Mouse (Mus musculus): ENCODE results near the gene Nkx1-2. TPM values are rescaled to one million over a fixed set of nuclear protein-coding genes. Genes with fewer than 3 reads are reported as not detected.

Nkx1-2 gene
- polyA plus RNA-seq, 2 experiments, result 0.01 TPM; not detected in 1

- peaks cover 31 to 33% of the 10 kb centered on the region in 2 experiments for H3K4me1 ChIP-seq (replicated peaks; ENCODE audit: control insufficient read depth in 2 of 2, insufficient read depth in 2 of 2, low read length in 1 of 2)
- no peak overlapping the region for H3K4me3 ChIP-seq (ENCODE audit: insufficient read depth in 1 of 2, low read depth in 2 of 2, low read length in 2 of 2)
- peaks cover 23% of the 10 kb centered on the region for H3K36me3 ChIP-seq (replicated peaks; ENCODE audit: control insufficient read depth, insufficient read depth, low read depth)
- peak overlapping the region; percentile 39; the same call in 1 of the 2 replicates for H3K4me2 ChIP-seq (ENCODE audit: low read depth)
- 26% methylated on average over 5 of the region's 5 CpGs for WGBS (ENCODE audit: insufficient replicate concordance)
- DNase-seq (ENCODE audit: low read depth in 3 of 3, low spot score in 3 of 3) (peak; percentile 42 to 50 (median 48)), ATAC-seq (ENCODE audit: insufficient read depth) (peak; percentile 90)
- peak overlapping the region; percentile 48 for H3K9ac ChIP-seq (replicated peaks)
- H3K9me3 ChIP-seq (ENCODE audit: control insufficient read depth, low read length), result no peaks in the 10 kb centered on the region
- no peaks in the 10 kb centered on the region; the same call in 1 of the 2 replicates for H3K27me3 ChIP-seq (ENCODE audit: control insufficient read depth, insufficient read depth, low read length)
- peak; percentile 58; the same call in 1 of the 2 replicates for TF ChIP-seq EP300 (IDR thresholded peaks at IDR 0.05; ENCODE audit: low read depth)
- no peak for TF ChIP-seq CTCF (IDR thresholded peaks at IDR 0.05; ENCODE audit: low read depth)
- H3K27ac ChIP-seq, result peak overlapping the region; percentile 56
These were observed 29.4 kb downstream of the Nkx1-2 start for GRCm38 (mm10) chr7:132570071-132570470.

DNA sequence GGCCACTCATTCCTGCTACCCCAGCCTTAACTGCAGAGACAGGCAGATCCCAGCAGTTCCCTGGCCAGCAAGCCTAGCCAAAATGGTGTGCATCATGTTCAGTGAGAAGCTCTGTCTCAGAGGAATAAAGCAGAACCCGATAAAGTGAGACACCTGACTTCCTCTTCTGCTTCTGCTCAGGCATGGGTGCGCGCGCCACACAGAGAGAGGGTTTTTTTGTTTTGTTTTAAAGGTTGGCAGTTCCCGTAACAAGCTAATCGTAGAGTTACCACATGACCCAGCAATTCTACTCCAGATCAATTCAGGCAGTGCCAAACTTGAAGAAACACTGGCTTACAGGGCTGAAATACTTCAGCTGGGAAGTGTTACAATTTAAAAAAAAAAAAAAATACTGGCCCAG is 30.6 kb downstream of the Nkx1-2 start:
- no peak for ATAC-seq (ENCODE audit: insufficient read depth)
- no peak overlapping the region for H3K4me2 ChIP-seq (ENCODE audit: low read depth)

DNA sequence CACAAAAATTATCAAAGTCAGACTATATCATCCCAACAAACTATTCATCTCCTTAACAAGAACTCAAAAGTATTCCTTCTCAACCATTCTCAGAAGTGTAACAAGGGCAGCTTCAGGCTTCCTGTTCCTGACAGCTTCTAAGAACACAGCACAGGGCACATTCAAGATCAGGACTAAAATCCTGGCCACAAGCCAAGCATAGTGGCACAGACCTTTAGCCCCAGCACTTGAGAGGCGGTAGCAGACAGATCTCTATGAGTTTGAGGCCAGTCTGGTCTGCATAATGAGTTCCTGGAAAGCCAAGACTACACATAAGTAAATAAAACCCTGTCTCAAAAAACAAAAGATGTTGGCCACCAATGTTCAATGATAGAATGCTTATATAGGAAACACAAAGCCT is 33.6 kb downstream of the Nkx1-2 start:
- Histone ChIP-seq H3K27me3 (ENCODE audit: control insufficient read depth, insufficient read depth, low read length) (no peaks in the 10 kb centered on the region; the same call in 1 of the 2 replicates), H3K4me3 (ENCODE audit: insufficient read depth in 1 of 2, low read depth in 2 of 2, low read length in 2 of 2) (no peak overlapping the region), H3K36me3 (replicated peaks; ENCODE audit: control insufficient read depth, insufficient read depth, low read depth) (peaks cover 63% of the 10 kb centered on the region), H3K9me3 (ENCODE audit: control insufficient read depth, low read length) (no peaks in the 10 kb centered on the region), H3K9ac (replicated peaks) (no peak overlapping the region), H3K4me1 (replicated peaks; ENCODE audit: control insufficient read depth in 2 of 2, insufficient read depth in 2 of 2, low read length in 1 of 2) (peaks cover 5 to 12% of the 10 kb centered on the region in 2 experiments), H3K4me2 (ENCODE audit: low read depth) (no peak overlapping the region), H3K27ac (no peak overlapping the region)
- WGBS (ENCODE audit: insufficient replicate concordance), result 60% methylated on average over 1 of the region's 1 CpGs
- no peak for TF ChIP-seq EP300 (IDR thresholded peaks at IDR 0.05; ENCODE audit: low read depth)
- DNase-seq (ENCODE audit: low read depth in 3 of 3, low spot score in 3 of 3) (no peak), ATAC-seq (ENCODE audit: insufficient read depth) (no peak)

More for the DNA sequence above, 30.6 kb downstream of the Nkx1-2 start:
- H3K9me3 ChIP-seq (ENCODE audit: control insufficient read depth, low read length), result no peaks in the 10 kb centered on the region
- 63% methylated on average over 6 of the region's 6 CpGs for WGBS (ENCODE audit: insufficient replicate concordance)
- no peak for TF ChIP-seq CTCF (IDR thresholded peaks at IDR 0.05; ENCODE audit: low read depth)
- no peak for TF ChIP-seq EP300 (IDR thresholded peaks at IDR 0.05; ENCODE audit: low read depth)
- DNase-seq (ENCODE audit: low read depth in 3 of 3, low spot score in 3 of 3), result no peak
- H3K27me3 ChIP-seq (ENCODE audit: control insufficient read depth, insufficient read depth, low read length), result no peaks in the 10 kb centered on the region; the same call in 1 of the 2 replicates
- no peak overlapping the region for H3K9ac ChIP-seq (replicated peaks)
- H3K27ac ChIP-seq, result no peak overlapping the region
- H3K4me1 ChIP-seq (replicated peaks; ENCODE audit: control insufficient read depth in 2 of 2, insufficient read depth in 2 of 2, low read length in 1 of 2), result peaks cover 22 to 29% of the 10 kb centered on the region in 2 experiments
- H3K36me3 ChIP-seq (replicated peaks; ENCODE audit: control insufficient read depth, insufficient read depth, low read depth), result peaks cover 36% of the 10 kb centered on the region
- no peak overlapping the region for H3K4me3 ChIP-seq (ENCODE audit: insufficient read depth in 1 of 2, low read depth in 2 of 2, low read length in 2 of 2)

- H3K4me1 ChIP-seq (replicated peaks; ENCODE audit: control insufficient read depth in 2 of 2, insufficient read depth in 2 of 2, low read length in 1 of 2), result peaks cover 12 to 17% of the 10 kb centered on the region in 2 experiments
- H3K9ac ChIP-seq (replicated peaks), result no peak overlapping the region
- H3K27me3 ChIP-seq (ENCODE audit: control insufficient read depth, insufficient read depth, low read length), result no peaks in the 10 kb centered on the region
- TF ChIP-seq CTCF (IDR thresholded peaks at IDR 0.05; ENCODE audit: low read depth), result no peak
- no peak for TF ChIP-seq EP300 (IDR thresholded peaks at IDR 0.05; ENCODE audit: low read depth)
- no peak overlapping the region for H3K4me3 ChIP-seq (ENCODE audit: insufficient read depth in 1 of 2, low read depth in 2 of 2, low read length in 2 of 2)
- H3K4me2 ChIP-seq (ENCODE audit: low read depth), result no peak overlapping the region
- WGBS (ENCODE audit: insufficient replicate concordance), result 72% methylated on average over 3 of the region's 3 CpGs
- no peak overlapping the region for H3K27ac ChIP-seq
- ATAC-seq (ENCODE audit: insufficient read depth), result no peak
- peaks cover 58% of the 10 kb centered on the region for H3K36me3 ChIP-seq (replicated peaks; ENCODE audit: control insufficient read depth, insufficient read depth, low read depth)
- H3K9me3 ChIP-seq (ENCODE audit: control insufficient read depth, low read length), result no peaks in the 10 kb centered on the region
- no peak for DNase-seq (ENCODE audit: low read depth in 3 of 3, low spot score in 3 of 3)
These were observed 40.2 kb downstream of the Nkx1-2 start for GRCm38 (mm10) chr7:132559138-132559766.

- H3K4me1 ChIP-seq (replicated peaks; ENCODE audit: control insufficient read depth in 2 of 2, insufficient read depth in 2 of 2, low read length in 1 of 2), result peaks cover 12 to 17% of the 10 kb centered on the region in 2 experiments
- DNase-seq (ENCODE audit: low read depth in 3 of 3, low spot score in 3 of 3) (peak; percentile 50 to 63 (median 58)), ATAC-seq (ENCODE audit: insufficient read depth) (peak; percentile 86)
- whole genome bisulfite sequencing (ENCODE audit: insufficient replicate concordance), result 32% methylated on average over 7 of the region's 7 CpGs
- no peak overlapping the region for H3K27ac ChIP-seq
- H3K9ac ChIP-seq (replicated peaks), result no peak overlapping the region
- H3K36me3 ChIP-seq (replicated peaks; ENCODE audit: control insufficient read depth, insufficient read depth, low read depth), result peaks cover 49% of the 10 kb centered on the region
- H3K4me3 ChIP-seq (ENCODE audit: insufficient read depth in 1 of 2, low read depth in 2 of 2, low read length in 2 of 2), result no peak overlapping the region
- no peaks in the 10 kb centered on the region for H3K9me3 ChIP-seq (ENCODE audit: control insufficient read depth, low read length)
- no peaks in the 10 kb centered on the region for H3K27me3 ChIP-seq (ENCODE audit: control insufficient read depth, insufficient read depth, low read length)
- TF ChIP-seq EP300 (IDR thresholded peaks at IDR 0.05; ENCODE audit: low read depth) (peak; percentile 40; the same call in 1 of the 2 replicates), CTCF (IDR thresholded peaks at IDR 0.05; ENCODE audit: low read depth) (no peak)
- H3K4me2 ChIP-seq (ENCODE audit: low read depth), result peak overlapping the region; percentile 21; the same call in 1 of the 2 replicates
These were observed 41.2 kb downstream of the Nkx1-2 start for GRCm38 (mm10) chr7:132558141-132558736.

All from liver, embryonic 14.5 days (tissue).